Mouse (Mus musculus) liver, embryonic 13.5 days (tissue): ENCODE data around the gene Wbp2. TPM values are rescaled to one million over a fixed set of nuclear protein-coding genes. Genes with fewer than 3 reads are reported as not detected.
"Not testable (repeated sequence)": the region's sequence is repeated elsewhere in the genome, so short reads cannot be mapped to it uniquely, and the experiment has no call there.

ENCODE experiments used
- ATAC-seq: fragments of 200-750 bp; cut with Nextera tagmentation; 2 replicates; pipeline ENCODE4 v1.8.0; 2017; ENCODE audit warnings: low read depth, mild to moderate bottlenecking, moderate number of reproducible peaks, moderate library complexity
- DNase-seq: peaks from one replicate; pipeline ENCODE4 v3.0.0; 2022
- H3K27ac ChIP-seq: fragments of 300-500 bp; sonication (generic); 2 replicates; pipeline ENCODE4 v1.5.1; 2015; ENCODE audit warnings: moderate library complexity, mild to moderate bottlenecking, inconsistent platforms
- H3K27me3 ChIP-seq: fragments of 300-500 bp; sonication (generic); 2 replicates; pipeline ENCODE4 v1.6.1; 2015; ENCODE audit warnings: mild to moderate bottlenecking, inconsistent platforms
- H3K36me3 ChIP-seq: fragments of 300-500 bp; sonication (generic); 2 replicates; pipeline ENCODE4 v1.6.1; 2015; ENCODE audit warnings: mild to moderate bottlenecking, inconsistent platforms
- H3K4me1 ChIP-seq: fragments of 300-500 bp; sonication (generic); replicated peaks from 2 replicates; pipeline ENCODE4 v1.6.1; 2015; ENCODE audit warnings: inconsistent platforms
- H3K4me2 ChIP-seq: fragments of 300-500 bp; sonication (generic); 2 replicates; pipeline ENCODE4 v1.6.1; 2015; ENCODE audit warnings: inconsistent platforms, mild to moderate bottlenecking, moderate library complexity
- H3K4me3 ChIP-seq: fragments of 300-500 bp; sonication (generic); replicated peaks from 2 replicates; pipeline ENCODE4 v1.5.1; 2015; ENCODE audit warnings: mild to moderate bottlenecking, inconsistent platforms
- H3K9ac ChIP-seq: fragments of 300-500 bp; sonication (generic); 2 replicates; pipeline ENCODE4 v1.6.1; 2015; ENCODE audit warnings: mild to moderate bottlenecking, inconsistent platforms
- H3K9me3 ChIP-seq: fragments of 300-500 bp; sonication (generic); replicated peaks from 2 replicates; pipeline ENCODE4 v1.6.1; 2016; ENCODE audit warnings: inconsistent platforms
- WGBS: fragments of 180-500 bp; shearing (Covaris S2); methylation state at CpG from one replicate; pipeline ENCODE4 v1.1.7; 2015; ENCODE audit not compliant: insufficient replicate concordance; 5-methylcytosine and 5-hydroxymethylcytosine counted together
- polyA plus RNA-seq: library from polyadenylated mRNA; unstranded; fragments of >200 nt; fragmentation: Nextera tagmentation; extraction: Ambion mirVana; gene quantifications from 2 replicates; pipeline ENCODE4 v1.2.1, GENCODE M21; 2015

Gene Wbp2
- polyA plus RNA-seq, 1 experiment from 2014 or later, result 58.9 TPM

DNA sequence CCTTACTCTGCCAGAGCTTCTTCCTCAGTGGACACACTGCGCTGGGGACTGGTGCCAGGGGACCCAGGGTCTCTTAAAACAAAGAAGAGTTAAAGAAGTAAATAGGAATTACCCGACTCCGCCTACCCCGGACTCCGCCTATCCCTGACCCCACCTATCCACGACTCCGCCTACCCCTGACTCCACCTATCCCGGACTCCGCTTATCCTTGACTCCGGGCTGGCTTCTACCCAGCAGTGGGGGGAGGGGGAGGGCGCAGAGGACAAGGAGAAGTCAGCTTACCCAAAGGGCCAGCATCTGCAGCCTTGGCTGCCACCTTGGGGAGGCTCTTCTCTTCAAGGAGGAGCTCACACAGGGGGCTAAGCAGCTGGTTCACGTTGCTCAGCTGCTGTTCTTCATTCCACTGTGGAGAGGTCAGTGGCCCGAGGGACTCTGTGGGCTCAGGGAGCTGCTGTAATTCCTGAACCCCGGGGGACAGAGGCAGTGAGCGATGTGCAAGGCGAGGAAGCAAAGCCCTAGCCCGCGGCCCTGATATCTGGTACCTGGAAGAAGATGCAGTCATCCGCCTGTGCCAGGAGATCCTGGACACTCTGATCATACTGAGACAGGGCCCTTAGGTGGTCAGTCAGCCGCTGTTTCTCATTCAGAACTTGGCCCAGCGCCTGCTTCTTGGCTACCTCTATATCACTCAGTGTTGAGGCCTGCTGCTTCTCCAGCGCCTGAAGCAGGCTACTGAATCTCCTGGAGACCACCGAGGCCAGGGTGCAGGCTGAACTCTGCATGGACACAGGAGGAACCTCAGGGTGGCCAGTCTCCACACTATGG lies 40.6 kb upstream of the Wbp2 start, which contains the start of gene Trim47:
Gene Trim47, minus strand, starts transcription at position 55 of the 825 bp plus-strand sequence.
- Histone ChIP-seq H3K4me2 (peak within 1 kb of the TSS; percentile 29), H3K36me3 (peaks cover 39% of the 10 kb centered on the region), H3K4me3 (no peak within 1 kb of the TSS; the same call in 1 of the 2 replicates), H3K9me3 (no peaks in the 10 kb centered on the region), H3K27ac (no peak within 1 kb of the TSS; the same call in 1 of the 2 replicates), H3K4me1 (peaks cover 55% of the 10 kb centered on the region), H3K27me3 (no peaks in the 10 kb centered on the region), H3K9ac (peak within 1 kb of the TSS; percentile 12; the same call in 1 of the 2 replicates)
- DNase-seq (peak; percentile 67), ATAC-seq (peak; percentile 44)
- WGBS, result 54% methylated on average over 23 of the region's 23 CpGs

DNA sequence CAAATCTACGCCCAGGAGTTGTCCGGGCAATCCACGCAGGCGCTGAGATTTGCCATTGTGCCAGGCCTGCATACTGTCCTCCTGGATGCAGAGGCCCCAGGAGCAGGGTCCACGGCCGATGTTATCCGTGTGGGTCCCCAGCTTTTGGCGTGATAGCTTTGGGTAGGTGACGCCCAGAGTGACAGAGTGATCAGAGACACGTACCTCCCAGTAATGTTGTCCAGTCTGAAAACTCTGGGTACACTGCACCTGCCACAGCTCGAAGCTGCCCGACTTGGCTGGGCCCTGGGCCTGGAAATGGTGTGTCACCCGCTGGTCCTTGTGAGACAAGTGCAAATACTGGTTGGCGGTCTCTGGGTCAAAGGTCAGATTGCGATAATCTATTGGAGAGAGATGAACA lies 39.5 kb upstream of the Wbp2 start:
- Histone ChIP-seq H3K4me2 (no peak overlapping the region), H3K9ac (no peak overlapping the region), H3K27me3 (no peaks in the 10 kb centered on the region), H3K4me3 (no peak overlapping the region), H3K27ac (no peak overlapping the region), H3K9me3 (no peaks in the 10 kb centered on the region), H3K36me3 (peaks cover 33% of the 10 kb centered on the region), H3K4me1 (peaks cover 49% of the 10 kb centered on the region)
- ATAC-seq (no peak), DNase-seq (no peak)
- 85% methylated on average over 15 of the region's 15 CpGs for WGBS

DNA sequence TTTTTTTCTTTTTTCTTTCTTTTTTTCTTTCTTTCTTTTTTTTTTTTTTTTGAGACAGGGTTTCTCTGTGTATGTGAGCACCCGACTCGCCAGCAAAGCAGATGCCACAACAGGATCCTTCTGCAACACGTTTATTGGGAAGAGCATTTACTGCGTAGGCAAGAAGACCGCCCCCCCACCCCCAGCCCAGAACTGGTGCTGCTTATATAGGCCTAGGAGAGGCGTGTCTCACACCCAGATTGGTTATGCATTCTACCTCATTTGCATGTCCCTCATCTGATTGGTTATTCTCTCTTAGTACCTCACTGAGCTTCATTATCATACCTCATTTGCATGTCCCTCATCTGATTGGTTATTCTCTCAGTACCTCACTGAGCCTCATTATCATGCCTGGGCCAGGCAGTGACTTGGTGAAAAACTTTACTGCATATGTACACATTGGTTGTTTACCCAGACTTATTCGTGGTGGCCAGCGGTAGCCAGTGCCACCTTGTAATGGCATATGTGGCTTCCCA lies 35.0 kb upstream of the Wbp2 start:
- not testable (repeated sequence) for H3K27ac ChIP-seq, DNase-seq, H3K9ac ChIP-seq, ATAC-seq, H3K4me2 ChIP-seq, H3K4me3 ChIP-seq, H3K27me3 ChIP-seq, H3K9me3 ChIP-seq
- 85% methylated on average over 8 of the region's 8 CpGs for WGBS
- peaks cover 17% of the 10 kb centered on the region for H3K4me1 ChIP-seq
- H3K36me3 ChIP-seq, result peaks cover 31% of the 10 kb centered on the region

DNA sequence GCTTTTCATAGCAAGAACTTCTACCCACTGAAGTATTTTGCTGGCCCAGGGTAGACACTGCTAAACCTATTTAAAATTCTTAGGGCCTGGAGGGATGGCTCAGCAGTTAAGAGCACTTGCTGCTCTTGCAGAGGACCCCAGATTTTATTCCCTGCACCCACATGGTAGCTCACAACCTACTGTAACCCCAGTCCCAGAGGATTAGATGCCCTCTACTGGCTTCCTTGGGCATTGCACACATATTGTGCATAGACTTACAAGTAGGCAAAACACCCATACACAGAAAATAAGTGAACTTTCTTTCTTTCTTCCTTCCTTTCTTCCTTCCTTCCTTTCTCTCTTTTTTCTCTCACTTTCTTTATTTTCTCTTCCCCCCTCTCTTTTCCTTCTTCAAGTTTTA lies 31.0 kb upstream of the Wbp2 start:
- Histone ChIP-seq H3K27ac (no peak overlapping the region), H3K9me3 (0 out of 2 replicates have a peak, but pooled peaks cover 3% of the 10 kb centered on the region), H3K4me3 (no peak overlapping the region), H3K36me3 (peaks cover 8% of the 10 kb centered on the region), H3K9ac (no peak overlapping the region), H3K4me1 (peaks cover 7% of the 10 kb centered on the region), H3K4me2 (no peak overlapping the region), H3K27me3 (no peaks in the 10 kb centered on the region)
- DNase-seq (no peak), ATAC-seq (no peak)

DNA sequence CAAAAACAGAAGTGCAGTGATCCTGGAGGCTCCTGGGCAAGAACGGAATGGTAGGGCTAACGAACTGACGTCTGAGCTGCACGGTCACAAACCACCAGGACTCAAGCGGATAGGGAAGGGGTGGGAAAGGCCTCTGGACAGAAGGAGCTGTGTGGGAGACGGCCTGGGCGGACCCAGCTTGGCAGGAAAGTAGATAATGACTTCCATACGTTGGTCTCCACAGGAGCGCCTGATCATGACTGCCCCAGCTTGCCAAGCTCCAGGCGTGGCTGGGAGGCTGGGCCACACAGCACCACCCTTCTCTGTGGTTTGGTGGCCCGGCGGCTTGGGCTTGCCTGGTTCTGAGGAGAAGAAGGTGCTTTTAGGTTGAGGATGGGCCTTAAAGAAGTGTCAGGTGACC lies 30.4 kb upstream of the Wbp2 start:
- ATAC-seq, result peak; percentile 48; the same call in 1 of the 2 replicates
- DNase-seq, result no peak

DNA sequence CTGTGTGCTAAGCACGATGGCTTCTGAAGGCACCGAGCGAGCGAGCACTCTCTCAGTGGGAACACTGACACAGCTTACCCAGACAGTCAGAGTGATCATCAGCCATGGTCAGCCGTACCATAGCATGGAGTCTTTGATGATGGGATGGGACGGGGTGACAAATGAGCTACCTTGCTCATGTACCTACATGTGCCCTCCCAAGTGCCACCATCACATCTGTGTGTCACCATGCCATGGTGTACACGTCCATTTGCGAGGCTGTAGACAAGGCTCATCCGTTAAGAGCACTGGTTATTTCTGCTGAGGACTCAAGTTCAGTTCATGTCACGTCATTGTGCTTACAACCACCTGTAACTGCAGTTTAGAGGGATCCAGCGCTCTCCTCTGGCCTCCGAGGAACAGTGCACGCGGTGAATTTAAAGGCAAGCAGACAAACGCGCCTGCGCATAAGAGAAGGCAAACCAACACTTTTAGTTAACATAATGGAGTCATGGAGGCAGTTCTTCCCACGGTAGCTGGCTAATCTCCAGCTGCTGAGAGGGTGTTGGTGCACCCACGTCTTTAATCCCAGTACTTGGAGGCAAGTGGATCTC lies 24.9 kb upstream of the Wbp2 start:
- Histone ChIP-seq H3K9me3 (no peaks in the 10 kb centered on the region), H3K9ac (no peak overlapping the region), H3K27me3 (peaks cover 55% of the 10 kb centered on the region), H3K4me1 (peaks cover 38% of the 10 kb centered on the region), H3K36me3 (no peaks in the 10 kb centered on the region), H3K27ac (no peak overlapping the region), H3K4me2 (no peak overlapping the region), H3K4me3 (no peak overlapping the region)
- WGBS, result 86% methylated on average over 19 of the region's 19 CpGs
- no peak for ATAC-seq
- no peak for DNase-seq

More for the DNA sequence above, 30.4 kb upstream of the Wbp2 start:
- H3K36me3 ChIP-seq, result peaks cover 3% of the 10 kb centered on the region
- no peak overlapping the region for H3K4me3 ChIP-seq
- 0 out of 2 replicates have a peak, but pooled peaks cover under 1% of the 10 kb centered on the region for H3K27me3 ChIP-seq
- peaks cover 7% of the 10 kb centered on the region for H3K4me1 ChIP-seq
- H3K4me2 ChIP-seq, result no peak overlapping the region
- 0 out of 2 replicates have a peak, but pooled peaks cover 3% of the 10 kb centered on the region for H3K9me3 ChIP-seq
- H3K27ac ChIP-seq, result no peak overlapping the region; the same call in 1 of the 2 replicates
- H3K9ac ChIP-seq, result no peak overlapping the region
- WGBS, result 43% methylated on average over 12 of the region's 12 CpGs

DNA sequence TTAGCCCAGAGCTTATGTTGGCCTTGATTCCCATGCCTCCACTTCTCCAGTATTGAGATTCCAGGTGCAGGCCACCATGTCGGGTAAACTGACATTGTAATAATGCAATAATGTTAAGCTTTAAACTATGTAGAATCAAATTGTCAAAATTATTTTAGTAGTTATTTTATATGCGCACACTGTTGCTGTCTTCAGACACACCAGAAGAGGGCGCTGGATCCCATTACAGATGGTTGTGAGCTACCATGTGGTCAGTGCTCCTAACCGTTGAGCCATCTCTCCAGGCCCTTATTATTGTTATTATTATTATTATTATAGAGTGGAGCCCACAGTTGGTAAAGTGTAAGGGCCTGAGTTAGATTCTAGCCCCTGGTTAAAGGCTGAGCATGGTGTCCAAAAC lies 24.3 kb upstream of the Wbp2 start:
- Histone ChIP-seq H3K27ac (no peak overlapping the region), H3K27me3 (peaks cover 62% of the 10 kb centered on the region), H3K36me3 (no peaks in the 10 kb centered on the region), H3K4me1 (peaks cover 44% of the 10 kb centered on the region), H3K9ac (no peak overlapping the region), H3K4me3 (no peak overlapping the region), H3K4me2 (0 out of 2 replicates have a peak overlapping the region, but pooled peaks have one; percentile 69), H3K9me3 (no peaks in the 10 kb centered on the region)
- no peak for ATAC-seq
- 67% methylated on average over 4 of the region's 4 CpGs for WGBS
- DNase-seq, result no peak

DNA sequence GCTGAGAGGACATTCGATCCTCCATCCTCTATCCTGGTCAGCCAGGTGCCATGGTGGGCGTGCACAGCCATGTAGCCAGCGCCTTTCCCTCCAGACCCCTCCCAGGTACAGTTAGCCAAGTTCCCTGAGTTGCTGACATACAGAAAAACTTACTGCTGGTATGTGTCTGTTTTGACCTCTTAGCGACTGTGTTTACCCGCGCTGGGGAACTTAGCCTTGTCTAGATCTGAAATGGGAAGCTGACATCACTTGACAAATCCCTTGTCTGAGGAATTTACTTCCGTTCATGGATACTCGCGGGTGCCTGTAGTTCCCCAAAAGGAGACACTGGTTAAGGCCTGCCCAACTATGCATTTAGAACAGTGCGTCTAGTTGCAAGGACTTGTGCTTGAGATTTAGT lies 23.7 kb upstream of the Wbp2 start:
- 23% methylated on average over 10 of the region's 10 CpGs for WGBS
- DNase-seq (no peak), ATAC-seq (no peak)
- H3K27ac ChIP-seq, result peak overlapping the region; percentile 18; the same call in 1 of the 2 replicates
- H3K27me3 ChIP-seq, result peaks cover 67% of the 10 kb centered on the region
- peak overlapping the region; percentile 59 for H3K4me3 ChIP-seq
- H3K36me3 ChIP-seq, result no peaks in the 10 kb centered on the region
- peak overlapping the region; percentile 62 for H3K9ac ChIP-seq
- H3K4me2 ChIP-seq, result peak overlapping the region; percentile 69
- peaks cover 49% of the 10 kb centered on the region for H3K4me1 ChIP-seq
- no peaks in the 10 kb centered on the region for H3K9me3 ChIP-seq

DNA sequence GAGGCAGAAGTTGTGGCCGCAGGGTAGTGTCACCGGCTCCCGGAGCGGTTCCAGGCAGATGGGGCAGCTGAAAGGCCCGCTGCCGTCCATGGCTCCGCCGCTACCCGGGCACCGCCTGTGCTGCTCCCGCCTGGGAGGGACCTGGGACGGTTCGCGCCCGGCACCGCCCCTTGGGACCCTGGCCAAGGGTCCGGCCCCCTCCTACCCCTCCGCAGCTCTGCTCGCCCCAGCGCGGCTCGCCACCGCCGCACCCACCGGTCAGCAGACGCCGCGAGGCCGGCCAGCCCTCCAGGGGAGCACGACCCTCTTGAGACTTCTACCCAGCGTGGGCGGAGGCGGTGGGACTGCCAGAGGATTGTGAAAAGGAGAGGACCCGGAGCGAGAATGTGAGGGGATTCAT lies 23.3 kb upstream of the Wbp2 start:
- peaks cover 69% of the 10 kb centered on the region for H3K27me3 ChIP-seq
- H3K27ac ChIP-seq, result peak overlapping the region; percentile 18
- H3K4me3 ChIP-seq, result peak overlapping the region; percentile 59
- no peak for DNase-seq
- H3K9ac ChIP-seq, result peak overlapping the region; percentile 62
- H3K36me3 ChIP-seq, result no peaks in the 10 kb centered on the region
- peak overlapping the region; percentile 69 for H3K4me2 ChIP-seq
- peak; percentile 21; the same call in 1 of the 2 replicates for ATAC-seq
- no peaks in the 10 kb centered on the region for H3K9me3 ChIP-seq
- WGBS, result 3% methylated on average over 30 of the region's 35 CpGs
- peaks cover 54% of the 10 kb centered on the region for H3K4me1 ChIP-seq

DNA sequence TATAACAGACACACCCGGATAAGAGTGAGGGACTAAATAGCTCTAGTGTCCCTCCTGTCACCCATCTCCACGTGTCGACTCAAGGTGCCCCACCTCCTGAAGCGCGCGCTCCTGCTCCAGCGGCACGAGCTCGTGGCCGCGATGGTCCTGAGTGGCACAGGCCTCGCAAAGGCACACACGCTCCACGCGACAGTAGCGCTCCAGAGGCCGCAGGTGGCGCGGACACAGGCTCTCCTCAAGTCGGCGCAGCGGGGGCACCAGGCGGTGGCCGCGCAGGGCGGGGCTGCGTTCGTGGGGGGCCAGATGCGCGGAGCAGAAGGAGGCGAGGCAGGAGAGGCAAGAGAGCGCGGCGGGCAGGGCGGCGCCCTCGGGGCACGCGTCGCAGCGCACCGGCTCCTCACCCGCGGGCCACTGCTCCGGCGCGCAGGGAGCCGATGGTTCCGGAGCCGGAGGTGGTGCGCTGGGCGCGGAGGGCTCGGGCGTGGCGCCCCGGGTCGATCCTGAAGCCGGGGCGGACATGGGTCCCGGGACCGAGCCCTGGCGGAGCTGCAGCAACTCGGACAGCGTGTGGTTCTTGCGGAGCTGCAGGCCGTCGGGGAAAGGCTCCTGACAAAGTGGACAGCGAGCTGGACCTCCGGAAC lies 22.8 kb upstream of the Wbp2 start:
- under 1% methylated on average over 70 of the region's 70 CpGs for WGBS
- peak; percentile 11; the same call in 1 of the 2 replicates for ATAC-seq
- DNase-seq, result no peak

More for the DNA sequence above, 22.8 kb upstream of the Wbp2 start:
- no peaks in the 10 kb centered on the region for H3K9me3 ChIP-seq
- peaks cover 69% of the 10 kb centered on the region for H3K27me3 ChIP-seq
- H3K9ac ChIP-seq, result peak overlapping the region; percentile 62
- 0 out of 2 replicates have a peak overlapping the region, but pooled peaks have one; percentile 18 for H3K27ac ChIP-seq
- H3K4me2 ChIP-seq, result peak overlapping the region; percentile 69
- peaks cover 59% of the 10 kb centered on the region for H3K4me1 ChIP-seq
- no peaks in the 10 kb centered on the region for H3K36me3 ChIP-seq
- peak overlapping the region; percentile 59 for H3K4me3 ChIP-seq
